In genomic region chr1:134177976-134178375, GRCm38 (mm10) we compare ENCODE assay signal across 12 mouse cellular contexts.
"Had no signal": no experiment of that assay in that cellular context is flagged by ENCODE, and none has a peak within 500 bp of the region (broad histone marks: within the 10 kb centered on the region; RNA-seq: fewer than 3 reads in every experiment).

No protein-coding gene starts in this region.

- DNase-seq: gastrocnemius, postnatal 10 days; gastrocnemius, postnatal 36 days; heart, adult 18-20 months; heart, postnatal 10 days; heart, postnatal 4 days; kidney, adult 18-20 months; kidney, adult 8-10 months; kidney, postnatal 10 days; kidney, postnatal 25 days; layer of hippocampus, adult 9-11 months; layer of hippocampus, postnatal 36 days; left cerebral cortex, postnatal 4 days had no signal
